Mouse (Mus musculus) hindbrain, embryonic 11.5 days (tissue): Measurements from ENCODE around the gene Nfkb2. TPM values are rescaled to one million over a fixed set of nuclear protein-coding genes. Genes with fewer than 3 reads are reported as not detected.

ENCODE experiments used
- ATAC-seq: fragments of 200-750 bp; cut with Nextera tagmentation; 2 replicates; pipeline ENCODE4 v1.8.0; 2017; ENCODE audit warnings: mild to moderate bottlenecking, moderate TSS enrichment, moderate library complexity; ENCODE audit not compliant: low FRiP score
- DNase-seq: peaks from one replicate; pipeline ENCODE4 v3.0.0-alpha.2; 2015; ENCODE audit warnings: low spot score
- H3K27ac ChIP-seq: fragments of 300-500 bp; sonication (generic); 2 replicates; pipeline ENCODE4 v1.5.1; 2014; ENCODE audit warnings: mild to moderate bottlenecking, low read depth, low read length
- H3K27me3 ChIP-seq: fragments of 300-500 bp; sonication (generic); 2 replicates; pipeline ENCODE4 v1.6.1; 2014; ENCODE audit warnings: mild to moderate bottlenecking, low read length, moderate library complexity, mixed read lengths; ENCODE audit not compliant: control insufficient read depth, insufficient read depth
- H3K36me3 ChIP-seq: fragments of 300-500 bp; sonication (generic); 2 replicates; pipeline ENCODE4 v1.6.1; 2014; ENCODE audit warnings: mild to moderate bottlenecking, low read length, moderate library complexity, mixed read lengths; ENCODE audit not compliant: control insufficient read depth, insufficient read depth
- H3K4me1 ChIP-seq: fragments of 300-500 bp; sonication (generic); replicated peaks from 2 replicates; pipeline ENCODE4 v1.6.1; 2014; ENCODE audit warnings: low read length, mixed read lengths; ENCODE audit not compliant: control insufficient read depth, insufficient read depth
- H3K4me2 ChIP-seq: fragments of 300-500 bp; sonication (generic); replicated peaks from 2 replicates; pipeline ENCODE4 v1.6.1; 2014; ENCODE audit warnings: mild to moderate bottlenecking, low read depth, low read length
- H3K4me3 ChIP-seq: fragments of 300-500 bp; sonication (generic); 2 replicates; pipeline ENCODE4 v1.5.1; 2014; ENCODE audit warnings: low read depth, low read length
- H3K9ac ChIP-seq: fragments of 300-500 bp; sonication (generic); 2 replicates; pipeline ENCODE4 v1.6.1; 2014; ENCODE audit warnings: low read depth, low read length
- H3K9me3 ChIP-seq: fragments of 300-500 bp; sonication (generic); 2 replicates; pipeline ENCODE4 v1.6.1; 2016; ENCODE audit warnings: low read length; ENCODE audit not compliant: control insufficient read depth
- WGBS: fragments of 180-500 bp; shearing (Covaris S2); extraction: QIAGEN DNeasy Blood & Tissue Kit; methylation state at CpG from one replicate; pipeline ENCODE4 v1.1.7; 2014; 5-methylcytosine and 5-hydroxymethylcytosine counted together
- polyA plus RNA-seq: library from polyadenylated mRNA; unstranded; fragments of >200 nt; fragmentation: Nextera tagmentation; extraction: Ambion mirVana; gene quantifications from 2 replicates; pipeline ENCODE4 v1.2.1, GENCODE M21; 2014

The Nfkb2 gene
- polyA plus RNA-seq, 1 experiment from 2014 or later, result 4.6 TPM

GRCm38 (mm10) chr19:46324918-46325317 is 20.8 kb downstream of the Nfkb2 start:
- no peak overlapping the region for H3K9ac ChIP-seq
- DNase-seq (no peak), ATAC-seq (no peak)
- H3K27ac ChIP-seq, result no peak overlapping the region
- H3K36me3 ChIP-seq, result no peaks in the 10 kb centered on the region
- peaks cover 32% of the 10 kb centered on the region for H3K27me3 ChIP-seq
- H3K4me2 ChIP-seq, result no peak overlapping the region
- H3K4me3 ChIP-seq, result no peak overlapping the region
- peaks cover 32% of the 10 kb centered on the region for H3K4me1 ChIP-seq
- no peaks in the 10 kb centered on the region for H3K9me3 ChIP-seq
- WGBS, result 82% methylated on average over 5 of the region's 5 CpGs

- peaks cover 5% of the 10 kb centered on the region; the same call in 1 of the 2 replicates for H3K36me3 ChIP-seq
- peak overlapping the region; percentile 100 for H3K4me2 ChIP-seq
- H3K9ac ChIP-seq, result peak overlapping the region; percentile 58; the same call in 1 of the 2 replicates
- no peak for DNase-seq
- peak overlapping the region; percentile 36 for H3K4me3 ChIP-seq
- H3K4me1 ChIP-seq, result peaks cover 25% of the 10 kb centered on the region
- H3K27me3 ChIP-seq, result peaks cover 25% of the 10 kb centered on the region
- no peaks in the 10 kb centered on the region for H3K9me3 ChIP-seq
- no peak overlapping the region for H3K27ac ChIP-seq
- WGBS, result 4% methylated on average over 24 of the region's 29 CpGs
- no peak for ATAC-seq
Observed at GRCm38 (mm10) chr19:46326019-46326755, 22.1 kb downstream of the Nfkb2 start.

- H3K4me1 ChIP-seq, result peaks cover 21% of the 10 kb centered on the region
- peak; percentile 78 for DNase-seq
- 1% methylated on average over 35 of the region's 35 CpGs for WGBS
- peak within 1 kb of the TSS; percentile 71 for H3K4me3 ChIP-seq
- peaks cover 25% of the 10 kb centered on the region for H3K27me3 ChIP-seq
- H3K9ac ChIP-seq, result peak within 1 kb of the TSS; percentile 76
- no peaks in the 10 kb centered on the region for H3K9me3 ChIP-seq
- peak within 1 kb of the TSS; percentile 100 for H3K4me2 ChIP-seq
- peaks cover 5% of the 10 kb centered on the region; the same call in 1 of the 2 replicates for H3K36me3 ChIP-seq
- peak within 1 kb of the TSS; percentile 95 for H3K27ac ChIP-seq
- ATAC-seq, result no peak
Observed at GRCm38 (mm10) chr19:46326756-46327305, 22.7 kb downstream of the Nfkb2 start, which contains the start of gene Psd. Psd (minus strand) TSS chr19:46327156.

GRCm38 (mm10) chr19:46327531-46328064 is 23.5 kb downstream of the Nfkb2 start:
- Histone ChIP-seq H3K4me2 (peak overlapping the region; percentile 100), H3K9ac (peak overlapping the region; percentile 76), H3K4me1 (peaks cover 15% of the 10 kb centered on the region), H3K27me3 (peaks cover 25% of the 10 kb centered on the region), H3K27ac (peak overlapping the region; percentile 95), H3K4me3 (peak overlapping the region; percentile 71), H3K36me3 (peaks cover 5% of the 10 kb centered on the region; the same call in 1 of the 2 replicates), H3K9me3 (no peaks in the 10 kb centered on the region)
- DNase-seq (no peak), ATAC-seq (peak; percentile 5; the same call in 1 of the 2 replicates)
- WGBS, result 33% methylated on average over 14 of the region's 14 CpGs

GRCm38 (mm10) chr19:46328081-46329030 is 24.2 kb downstream of the Nfkb2 start, which contains the start of gene Fbxl15:
Fbxl15 (plus strand) TSS chr19:46328184.
- peak within 1 kb of the TSS; percentile 71 for H3K4me3 ChIP-seq
- ATAC-seq (peak; percentile 90), DNase-seq (peak; percentile 97)
- peak within 1 kb of the TSS; percentile 100 for H3K4me2 ChIP-seq
- H3K27me3 ChIP-seq, result peaks cover 19% of the 10 kb centered on the region
- H3K9ac ChIP-seq, result peak within 1 kb of the TSS; percentile 76
- peaks cover 15% of the 10 kb centered on the region for H3K4me1 ChIP-seq
- H3K27ac ChIP-seq, result peak within 1 kb of the TSS; percentile 95
- H3K36me3 ChIP-seq, result peaks cover 5% of the 10 kb centered on the region; the same call in 1 of the 2 replicates
- no peaks in the 10 kb centered on the region for H3K9me3 ChIP-seq
- WGBS, result under 1% methylated on average over 81 of the region's 81 CpGs

GRCm38 (mm10) chr19:46329031-46329641 is 25.0 kb downstream of the Nfkb2 start:
- Histone ChIP-seq H3K4me3 (peak overlapping the region; percentile 71), H3K27me3 (peaks cover 14% of the 10 kb centered on the region), H3K36me3 (peaks cover 5% of the 10 kb centered on the region; the same call in 1 of the 2 replicates), H3K27ac (peak overlapping the region; percentile 95), H3K9ac (peak overlapping the region; percentile 76), H3K4me2 (peak overlapping the region; percentile 100), H3K4me1 (peaks cover 15% of the 10 kb centered on the region), H3K9me3 (no peaks in the 10 kb centered on the region)
- no peak for ATAC-seq
- peak; percentile 50 for DNase-seq
- WGBS, result 2% methylated on average over 50 of the region's 54 CpGs

- Histone ChIP-seq H3K4me3 (0 out of 2 replicates have a peak overlapping the region, but pooled peaks have one; percentile 71), H3K9ac (no peak overlapping the region)
Observed at GRCm38 (mm10) chr19:46329951-46330350, 25.8 kb downstream of the Nfkb2 start.

More at GRCm38 (mm10) chr19:46329951-46330350, 25.8 kb downstream of the Nfkb2 start:
- H3K27ac ChIP-seq, result no peak overlapping the region
- 6% methylated on average over 16 of the region's 16 CpGs for WGBS
- H3K9me3 ChIP-seq, result no peaks in the 10 kb centered on the region
- H3K4me2 ChIP-seq, result peak overlapping the region; percentile 23; the same call in 1 of the 2 replicates
- ATAC-seq, result peak; percentile 31; the same call in 1 of the 2 replicates
- DNase-seq, result peak; percentile 81
- peaks cover 7% of the 10 kb centered on the region; the same call in 1 of the 2 replicates for H3K27me3 ChIP-seq
- H3K4me1 ChIP-seq, result peaks cover 15% of the 10 kb centered on the region
- H3K36me3 ChIP-seq, result peaks cover 5% of the 10 kb centered on the region; the same call in 1 of the 2 replicates
